Mouse (Mus musculus) CH12.LX (cell line): ENCODE data around the gene Ppp4r3b.

ENCODE experiments used
- CTCF ChIP-seq, 2 experiments: IDR thresholded peaks in 1 of 2; conservative IDR thresholded peaks in 1 of 2; 2 replicates each; pipeline ENCODE4 v1.5.1; 2011 to 2012; ENCODE audit warnings: low read depth in 2 of 2, low read length in 2 of 2, improper control_type of control experiment in 1 of 2, inconsistent platforms in 1 of 2, mild to moderate bottlenecking in 1 of 2, moderate library complexity in 1 of 2
- ETS1 ChIP-seq: conservative IDR thresholded peaks from 2 replicates; pipeline ENCODE4 v1.6.1; 2012; ENCODE audit warnings: low read depth, mild to moderate bottlenecking, inconsistent platforms, low read length, improper control_type of control experiment, moderate library complexity
- MEF2A ChIP-seq: IDR thresholded peaks from 2 replicates; pipeline ENCODE4 v1.6.1; 2014; ENCODE audit warnings: low read depth, mild to moderate bottlenecking, inconsistent platforms, low read length, improper control_type of control experiment, borderline replicate concordance
- MXI1 ChIP-seq: IDR thresholded peaks from 2 replicates; pipeline ENCODE4 v1.6.1; 2011; ENCODE audit warnings: mild to moderate bottlenecking, low read depth, low read length, improper control_type of control experiment
- POLR2A ChIP-seq: IDR thresholded peaks from 2 replicates; pipeline ENCODE4 v1.6.1; 2011; ENCODE audit warnings: low read depth, mild to moderate bottlenecking, improper control_type of control experiment, low read length
- RAD21 ChIP-seq: IDR thresholded peaks from 2 replicates; pipeline ENCODE4 v1.6.1; 2011; ENCODE audit warnings: low read depth, mild to moderate bottlenecking, low read length, improper control_type of control experiment, moderate library complexity
- SMC3 ChIP-seq: IDR thresholded peaks from 2 replicates; pipeline ENCODE4 v1.6.1; 2011; ENCODE audit warnings: low read depth, low read length, improper control_type of control experiment

- TF ChIP-seq SMC3: no peak
- no peak for TF ChIP-seq RAD21
- TF ChIP-seq MEF2A: no peak
- TF ChIP-seq POLR2A: no peak
- no peak for TF ChIP-seq ETS1
- no peak for TF ChIP-seq MXI1
- no peak for TF ChIP-seq CTCF (conservative IDR thresholded peaks at IDR 0.05 in 1 of 2, IDR thresholded peaks at IDR 0.05 in 1 of 2; ENCODE audit: low read depth in 2 of 2, low read length in 2 of 2)
Observed at GRCm38 (mm10) chr11:29163569-29163968, 9.1 kb upstream of the Ppp4r3b start.
